Mouse (Mus musculus) forebrain, embryonic 14.5 days (tissue): ENCODE results near the gene Frmd4a. TPM values are rescaled to one million over a fixed set of nuclear protein-coding genes. Genes with fewer than 3 reads are reported as not detected.
A peak's percentile ranks its signal among the peaks of the same experiment; 100 is the strongest.

Source experiments
- ATAC-seq: fragments of 200-750 bp; cut with Nextera tagmentation; 2 replicates; pipeline ENCODE4 v1.8.0; 2017; ENCODE audit warnings: mild to moderate bottlenecking, moderate library complexity
- DNase-seq: peaks from one replicate; pipeline ENCODE4 v3.0.0-alpha.2; 2015; ENCODE audit warnings: low spot score
- H3K27ac ChIP-seq: fragments of 300-500 bp; sonication (generic); 2 replicates; pipeline ENCODE4 v1.5.1; 2014; ENCODE audit warnings: low read depth, mild to moderate bottlenecking, control low read depth, low read length, moderate library complexity
- H3K27me3 ChIP-seq: fragments of 300-500 bp; sonication (generic); replicated peaks from 2 replicates; pipeline ENCODE4 v1.6.1; 2014; ENCODE audit warnings: low read length, control low read depth, mixed read lengths; ENCODE audit not compliant: control insufficient read depth, insufficient read depth
- H3K36me3 ChIP-seq: fragments of 300-500 bp; sonication (generic); 2 replicates; pipeline ENCODE4 v1.6.1; 2014; ENCODE audit warnings: low read length, control low read depth; ENCODE audit not compliant: control insufficient read depth, insufficient read depth
- H3K4me1 ChIP-seq: fragments of 300-500 bp; sonication (generic); 2 replicates; pipeline ENCODE4 v1.6.1; 2014; ENCODE audit warnings: antibody characterized with exemption, low read length, control low read depth; ENCODE audit not compliant: control insufficient read depth, insufficient read depth
- H3K4me2 ChIP-seq: fragments of 300-500 bp; sonication (generic); 2 replicates; pipeline ENCODE4 v1.6.1; 2014; ENCODE audit warnings: mild to moderate bottlenecking, control low read depth, low read length
- H3K4me3 ChIP-seq: fragments of 300-500 bp; sonication (generic); 2 replicates; pipeline ENCODE4 v1.5.1; 2014; ENCODE audit warnings: low read depth, low read length, control low read depth
- H3K9ac ChIP-seq: fragments of 300-500 bp; sonication (generic); 2 replicates; pipeline ENCODE4 v1.6.1; 2014; ENCODE audit warnings: mild to moderate bottlenecking, low read length, control low read depth, moderate library complexity
- H3K9me3 ChIP-seq: fragments of 300-500 bp; sonication (generic); replicated peaks from 2 replicates; pipeline ENCODE4 v1.6.1; 2016; ENCODE audit warnings: low read length, control low read depth, mixed read lengths; ENCODE audit not compliant: control insufficient read depth
- WGBS: fragments of 180-500 bp; shearing (Covaris S2); extraction: QIAGEN DNeasy Blood & Tissue Kit; methylation state at CpG from one replicate; pipeline ENCODE4 v1.1.7; 2014; 5-methylcytosine and 5-hydroxymethylcytosine counted together
- polyA plus RNA-seq: library from polyadenylated mRNA; unstranded; fragments of >200 nt; fragmentation: Nextera tagmentation; extraction: Ambion mirVana; gene quantifications from 2 replicates; pipeline ENCODE4 v1.2.1, GENCODE M21; 2014

Frmd4a gene
- polyA plus RNA-seq, 1 experiment from 2014 or later = 36.9 TPM

DNA sequence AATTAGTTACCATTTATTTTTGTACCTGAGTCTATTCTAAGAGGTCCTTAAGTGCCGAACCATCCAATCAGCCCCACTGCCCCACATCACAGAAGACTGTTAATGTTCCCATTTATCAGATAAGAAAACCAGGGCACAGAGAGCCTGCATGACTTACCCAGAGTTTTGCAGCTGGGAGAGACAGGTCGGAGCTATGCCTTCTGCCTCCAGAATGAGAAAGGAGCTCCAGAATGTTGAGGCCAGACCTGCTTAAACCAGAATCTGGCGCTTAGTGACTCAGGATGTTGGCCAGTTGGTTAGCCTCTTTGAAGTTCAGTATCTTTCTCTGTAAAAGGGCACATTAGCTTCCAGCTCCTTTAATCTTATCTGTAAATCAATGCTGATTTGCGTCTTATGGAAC lies 422.4 kb downstream of the Frmd4a start:
- peaks cover 16% of the 10 kb centered on the region for H3K4me1 ChIP-seq
- 86% methylated on average over 4 of the region's 4 CpGs for whole genome bisulfite sequencing
- H3K9me3 ChIP-seq = no peaks in the 10 kb centered on the region

GRCm38 (mm10) chr2:4441840-4442239 lies 424.3 kb downstream of the Frmd4a start:
- Histone ChIP-seq H3K4me2 (no peak overlapping the region), H3K9ac (no peak overlapping the region)
- WGBS = 90% methylated on average over 4 of the region's 4 CpGs

More for the DNA sequence above, 422.4 kb downstream of the Frmd4a start:
- no peak for DNase-seq
- no peak for ATAC-seq
- no peak overlapping the region for H3K9ac ChIP-seq
- H3K4me2 ChIP-seq = no peak overlapping the region
- H3K27ac ChIP-seq = no peak overlapping the region
- peaks cover 4% of the 10 kb centered on the region for H3K36me3 ChIP-seq
- no peak overlapping the region for H3K4me3 ChIP-seq
- no peaks in the 10 kb centered on the region for H3K27me3 ChIP-seq

DNA sequence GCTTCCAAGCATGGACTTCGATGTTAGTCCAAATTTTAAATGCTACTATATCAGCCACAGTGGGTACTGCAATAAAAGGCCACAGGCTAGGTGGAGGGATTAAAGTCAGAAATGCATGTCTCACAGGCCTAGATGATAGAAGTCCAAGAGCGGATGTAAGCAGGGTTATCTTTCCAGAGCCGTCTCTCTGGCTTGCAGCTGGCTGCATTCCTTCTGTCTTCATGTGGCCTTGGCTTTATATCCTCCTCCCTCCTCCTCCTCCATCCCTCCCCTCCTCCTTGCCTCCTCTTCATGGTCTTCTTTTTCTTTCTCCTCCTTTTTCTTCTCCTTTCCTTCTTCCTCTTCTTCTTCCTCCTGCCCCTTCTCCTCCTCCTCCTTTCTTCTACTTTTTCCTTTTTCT lies 427.2 kb downstream of the Frmd4a start:
- Histone ChIP-seq H3K9me3 (no peaks in the 10 kb centered on the region), H3K36me3 (no peaks in the 10 kb centered on the region), H3K9ac (no peak overlapping the region), H3K4me1 (no peaks in the 10 kb centered on the region), H3K4me2 (no peak overlapping the region), H3K27me3 (no peaks in the 10 kb centered on the region), H3K4me3 (no peak overlapping the region), H3K27ac (no peak overlapping the region)
- 87% methylated on average over 3 of the region's 3 CpGs for WGBS
- ATAC-seq (no peak), DNase-seq (no peak)

More at GRCm38 (mm10) chr2:4441840-4442239, 424.3 kb downstream of the Frmd4a start:
- Histone ChIP-seq H3K27me3 (no peaks in the 10 kb centered on the region), H3K4me3 (no peak overlapping the region), H3K27ac (no peak overlapping the region), H3K4me1 (peaks cover 10% of the 10 kb centered on the region), H3K9me3 (no peaks in the 10 kb centered on the region), H3K36me3 (no peaks in the 10 kb centered on the region)
- ATAC-seq (no peak), DNase-seq (no peak)

- no peak for DNase-seq
- no peak overlapping the region for H3K27ac ChIP-seq
- H3K4me2 ChIP-seq = no peak overlapping the region
- H3K9me3 ChIP-seq = no peaks in the 10 kb centered on the region
- H3K4me3 ChIP-seq = no peak overlapping the region
- H3K27me3 ChIP-seq = no peaks in the 10 kb centered on the region
- WGBS = 76% methylated on average over 10 of the region's 10 CpGs
- 0 out of 2 replicates have a peak, but pooled peaks cover 2% of the 10 kb centered on the region for H3K36me3 ChIP-seq
- no peak for ATAC-seq
- H3K9ac ChIP-seq = no peak overlapping the region
- no peaks in the 10 kb centered on the region for H3K4me1 ChIP-seq
Observed at GRCm38 (mm10) chr2:4445629-4446400, 428.3 kb downstream of the Frmd4a start.

DNA sequence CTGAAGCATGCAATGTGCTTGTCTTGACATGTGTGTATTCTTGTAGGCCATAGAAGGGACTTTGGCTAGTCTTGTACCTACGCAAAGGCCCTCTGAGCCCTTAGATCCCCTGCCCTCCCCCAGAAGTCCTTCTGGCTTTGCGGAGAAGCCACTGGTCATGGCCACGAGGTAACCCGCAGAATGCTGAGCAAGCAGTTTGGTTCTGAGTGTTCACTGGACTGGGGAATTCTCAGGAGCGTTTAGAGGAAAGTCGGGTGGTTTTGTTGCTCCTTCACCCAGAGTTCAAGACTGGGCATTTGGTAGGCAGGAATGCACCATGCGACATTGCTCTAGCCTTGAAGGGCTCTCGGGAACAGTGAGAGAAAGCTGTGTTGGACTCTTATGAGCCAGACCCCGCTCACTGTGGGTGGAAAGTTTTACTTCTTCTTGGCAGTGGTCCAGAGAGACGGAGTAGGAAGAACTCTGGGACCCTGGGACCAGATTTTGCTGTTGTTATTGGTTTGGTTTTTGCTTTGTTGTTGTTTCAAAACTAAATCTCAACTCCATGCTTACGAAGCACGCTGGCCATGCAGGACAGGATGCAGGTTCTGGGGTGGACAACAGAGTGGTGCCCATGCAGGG lies 432.5 kb downstream of the Frmd4a start:
- H3K4me3 ChIP-seq = no peak overlapping the region
- H3K4me1 ChIP-seq = peaks cover 14% of the 10 kb centered on the region
- DNase-seq (no peak), ATAC-seq (no peak)
- H3K9ac ChIP-seq = no peak overlapping the region
- no peaks in the 10 kb centered on the region for H3K9me3 ChIP-seq
- no peak overlapping the region for H3K4me2 ChIP-seq
- H3K36me3 ChIP-seq = 0 out of 2 replicates have a peak, but pooled peaks cover 2% of the 10 kb centered on the region
- H3K27ac ChIP-seq = no peak overlapping the region
- H3K27me3 ChIP-seq = no peaks in the 10 kb centered on the region
- WGBS = 72% methylated on average over 12 of the region's 12 CpGs

DNA sequence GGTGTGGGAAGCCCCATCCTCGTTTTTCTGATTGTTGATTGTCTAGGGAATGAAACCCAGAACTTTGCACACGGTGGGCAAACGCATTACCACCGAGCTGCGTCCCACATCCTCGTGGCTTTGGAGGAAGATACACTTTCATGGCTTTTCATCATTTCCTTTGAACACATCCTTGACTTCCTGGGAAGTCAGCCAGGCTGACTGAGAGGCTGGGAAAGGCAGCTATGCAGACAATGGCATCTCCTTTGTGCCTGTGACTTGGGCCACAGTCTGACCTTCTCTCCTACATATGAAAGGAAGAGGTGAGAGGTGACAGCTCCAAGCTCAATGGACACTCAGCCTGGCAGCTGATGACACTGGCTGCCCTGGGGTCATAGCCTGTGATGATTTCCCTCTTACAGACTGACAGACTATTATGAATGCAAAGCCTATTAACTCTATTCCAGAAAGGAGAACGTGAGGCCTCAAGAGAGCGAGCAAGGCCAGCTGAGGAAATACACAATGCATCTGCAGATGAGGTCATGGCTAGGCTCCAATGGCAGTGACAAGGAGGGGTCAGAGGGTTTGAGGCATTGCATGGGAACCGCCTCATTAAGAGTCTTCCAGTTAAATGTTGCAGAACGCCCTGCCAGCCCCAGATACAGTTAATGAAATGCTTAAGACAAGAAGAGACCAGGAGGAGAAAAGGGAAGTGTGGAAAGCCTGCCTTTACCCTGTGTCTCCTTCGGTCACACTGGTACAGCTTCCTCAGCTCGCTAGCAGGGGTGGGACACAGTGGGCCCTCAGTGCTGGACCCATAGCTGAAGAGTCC lies 435.3 kb downstream of the Frmd4a start:
- Histone ChIP-seq H3K36me3 (0 out of 2 replicates have a peak, but pooled peaks cover 2% of the 10 kb centered on the region), H3K4me3 (no peak overlapping the region), H3K4me2 (no peak overlapping the region), H3K27me3 (no peaks in the 10 kb centered on the region), H3K9me3 (no peaks in the 10 kb centered on the region), H3K27ac (peak overlapping the region; percentile 9; the same call in 1 of the 2 replicates), H3K9ac (no peak overlapping the region), H3K4me1 (peaks cover 19% of the 10 kb centered on the region)
- peak; percentile 44 for DNase-seq
- 50% methylated on average over 12 of the region's 12 CpGs for WGBS
- 0 out of 2 replicates have a peak, but pooled peaks have one; percentile 18 for ATAC-seq

- 0 out of 2 replicates have a peak overlapping the region, but pooled peaks have one; percentile 11 for H3K27ac ChIP-seq
- WGBS = 70% methylated on average over 11 of the region's 11 CpGs
- H3K9me3 ChIP-seq = no peaks in the 10 kb centered on the region
- H3K36me3 ChIP-seq = no peaks in the 10 kb centered on the region
- no peak overlapping the region for H3K4me2 ChIP-seq
- H3K4me1 ChIP-seq = peaks cover 24% of the 10 kb centered on the region
- H3K9ac ChIP-seq = no peak overlapping the region
- no peak overlapping the region for H3K4me3 ChIP-seq
- peak; percentile 63 for DNase-seq
- peak; percentile 57; the same call in 1 of the 2 replicates for ATAC-seq
- H3K27me3 ChIP-seq = no peaks in the 10 kb centered on the region
Observed at GRCm38 (mm10) chr2:4455097-4456025, 437.8 kb downstream of the Frmd4a start.

DNA sequence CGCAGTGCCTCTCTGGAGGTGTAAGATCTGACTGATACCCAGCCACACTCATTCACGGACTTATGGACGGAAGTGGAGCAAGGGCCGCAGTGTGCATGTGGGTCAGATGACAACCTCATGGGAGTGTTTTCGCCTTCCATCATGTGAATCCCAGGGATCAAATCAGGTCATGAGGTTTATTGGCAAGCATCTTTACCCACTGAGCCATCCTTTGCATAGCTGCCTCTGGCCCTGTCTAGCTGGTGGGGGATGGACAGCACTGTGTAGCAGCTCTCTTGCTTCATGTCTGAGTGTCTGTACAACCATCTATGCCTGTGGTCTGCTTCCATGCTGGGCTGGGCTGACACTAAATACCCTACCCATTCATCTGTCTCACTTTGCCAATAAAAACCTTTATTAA lies 443.4 kb downstream of the Frmd4a start:
- no peak overlapping the region for H3K4me2 ChIP-seq
- H3K9ac ChIP-seq = no peak overlapping the region
- H3K27me3 ChIP-seq = no peaks in the 10 kb centered on the region
- peaks cover 27% of the 10 kb centered on the region for H3K4me1 ChIP-seq
- DNase-seq = no peak
- no peak for ATAC-seq
- H3K4me3 ChIP-seq = no peak overlapping the region
- H3K9me3 ChIP-seq = no peaks in the 10 kb centered on the region
- no peaks in the 10 kb centered on the region for H3K36me3 ChIP-seq
- WGBS = 62% methylated on average over 5 of the region's 5 CpGs
- no peak overlapping the region for H3K27ac ChIP-seq
